Mouse (Mus musculus) bone marrow, adult 2 months (tissue): ENCODE measurements around the gene Ust.

Source experiments
- CTCF ChIP-seq: fragments of 200-500 bp; IDR thresholded peaks from 2 replicates; pipeline ENCODE4 v1.5.1; 2011; ENCODE audit warnings: low read length, control low read depth; ENCODE audit not compliant: control insufficient read depth, insufficient read depth
- POLR2A ChIP-seq: fragments of 200-500 bp; IDR thresholded peaks from 2 replicates; pipeline ENCODE4 v1.6.1; 2011; ENCODE audit warnings: low read depth, mild to moderate bottlenecking, control low read depth, low read length, borderline replicate concordance; ENCODE audit not compliant: control insufficient read depth

DNA sequence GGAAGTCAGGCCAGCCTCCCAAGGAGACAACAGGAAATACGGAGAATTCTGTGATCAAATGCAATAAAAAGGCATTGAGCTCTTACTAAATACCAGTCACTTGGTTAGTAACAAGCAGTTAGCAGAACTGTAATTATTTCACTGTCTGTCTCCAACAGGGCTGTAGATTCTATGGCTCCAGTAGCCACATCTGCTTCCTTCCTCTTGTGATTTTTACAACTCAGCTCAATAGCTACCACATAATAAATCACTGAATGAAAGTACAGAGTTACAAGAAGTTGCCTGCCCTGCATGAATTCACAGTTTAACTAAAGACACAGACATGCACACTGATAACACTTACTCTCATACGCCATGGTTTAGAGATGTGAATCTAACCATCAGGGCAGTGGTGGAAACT, 176.1 kb downstream of the Ust start:
- TF ChIP-seq POLR2A (no peak), CTCF (no peak)
